Mouse (Mus musculus) kidney, embryonic 15.5 days (tissue): ENCODE results near the gene Kcnc1. TPM values are rescaled to one million over a fixed set of nuclear protein-coding genes. Genes with fewer than 3 reads are reported as not detected.

Source experiments
- ATAC-seq: fragments of 200-750 bp; cut with Nextera tagmentation; replicated peaks from 2 replicates; pipeline ENCODE4 v1.8.0; 2017; ENCODE audit warnings: moderate TSS enrichment; ENCODE audit not compliant: low FRiP score
- H3K27ac ChIP-seq: fragments of 300-500 bp; sonication (generic); 2 replicates; pipeline ENCODE4 v1.5.1; 2015; ENCODE audit warnings: mild to moderate bottlenecking, inconsistent platforms
- H3K27me3 ChIP-seq: fragments of 300-500 bp; sonication (generic); 2 replicates; pipeline ENCODE4 v1.6.1; 2015; ENCODE audit warnings: inconsistent platforms
- H3K36me3 ChIP-seq: fragments of 300-500 bp; sonication (generic); 2 replicates; pipeline ENCODE4 v1.6.1; 2015; ENCODE audit warnings: inconsistent platforms
- H3K4me1 ChIP-seq: fragments of 300-500 bp; sonication (generic); 2 replicates; pipeline ENCODE4 v1.6.1; 2015; ENCODE audit warnings: inconsistent platforms
- H3K4me2 ChIP-seq: fragments of 300-500 bp; sonication (generic); 2 replicates; pipeline ENCODE4 v1.6.1; 2015; ENCODE audit warnings: moderate library complexity, mild to moderate bottlenecking, inconsistent platforms
- H3K4me3 ChIP-seq: fragments of 300-500 bp; sonication (generic); replicated peaks from 2 replicates; pipeline ENCODE4 v1.5.1; 2015; ENCODE audit warnings: mild to moderate bottlenecking, inconsistent platforms
- H3K9ac ChIP-seq: fragments of 300-500 bp; sonication (generic); 2 replicates; pipeline ENCODE4 v1.6.1; 2015; ENCODE audit warnings: mild to moderate bottlenecking, inconsistent platforms
- H3K9me3 ChIP-seq: fragments of 300-500 bp; sonication (generic); replicated peaks from 2 replicates; pipeline ENCODE4 v1.6.1; 2016; ENCODE audit warnings: inconsistent platforms
- WGBS: fragments of 180-500 bp; shearing (Covaris S2); methylation state at CpG from one replicate; pipeline ENCODE4 v1.1.7; 2015; ENCODE audit warnings: mixed read lengths; 5-methylcytosine and 5-hydroxymethylcytosine counted together
- polyA plus RNA-seq: library from polyadenylated mRNA; unstranded; fragments of >200 nt; fragmentation: Nextera tagmentation; extraction: Ambion mirVana; gene quantifications from 2 replicates; pipeline ENCODE4 v1.2.1, GENCODE M21; 2015

The Kcnc1 gene
- polyA plus RNA-seq, 1 experiment from 2014 or later: 0.06 TPM

DNA sequence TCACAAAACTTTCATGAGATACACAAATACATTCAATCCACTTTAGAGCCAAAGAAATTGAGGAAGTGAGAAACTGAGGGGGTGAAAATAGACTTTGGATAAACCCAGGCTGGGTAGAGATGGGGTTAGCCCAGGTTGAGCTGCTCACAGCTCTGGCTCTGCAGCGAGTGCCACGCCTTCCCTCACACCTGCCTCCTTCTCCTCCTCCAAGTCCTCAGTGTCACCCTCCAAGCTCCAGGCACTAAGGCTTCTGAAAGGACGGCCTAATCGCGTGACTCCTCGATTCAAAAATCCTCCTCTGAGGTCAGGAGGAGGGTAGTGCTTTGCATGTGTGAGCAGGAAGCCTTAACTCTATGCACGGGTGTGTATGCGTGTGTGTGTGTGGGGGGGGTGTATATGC lies 66.8 kb downstream of the Kcnc1 start:
- H3K9ac ChIP-seq: no peak overlapping the region
- 85% methylated on average over 8 of the region's 8 CpGs for WGBS
- ATAC-seq: no peak
- H3K36me3 ChIP-seq: no peaks in the 10 kb centered on the region
- no peak overlapping the region for H3K27ac ChIP-seq
- H3K4me2 ChIP-seq: no peak overlapping the region
- H3K9me3 ChIP-seq: no peaks in the 10 kb centered on the region
- H3K4me1 ChIP-seq: no peaks in the 10 kb centered on the region
- no peaks in the 10 kb centered on the region for H3K27me3 ChIP-seq
- H3K4me3 ChIP-seq: no peak overlapping the region

DNA sequence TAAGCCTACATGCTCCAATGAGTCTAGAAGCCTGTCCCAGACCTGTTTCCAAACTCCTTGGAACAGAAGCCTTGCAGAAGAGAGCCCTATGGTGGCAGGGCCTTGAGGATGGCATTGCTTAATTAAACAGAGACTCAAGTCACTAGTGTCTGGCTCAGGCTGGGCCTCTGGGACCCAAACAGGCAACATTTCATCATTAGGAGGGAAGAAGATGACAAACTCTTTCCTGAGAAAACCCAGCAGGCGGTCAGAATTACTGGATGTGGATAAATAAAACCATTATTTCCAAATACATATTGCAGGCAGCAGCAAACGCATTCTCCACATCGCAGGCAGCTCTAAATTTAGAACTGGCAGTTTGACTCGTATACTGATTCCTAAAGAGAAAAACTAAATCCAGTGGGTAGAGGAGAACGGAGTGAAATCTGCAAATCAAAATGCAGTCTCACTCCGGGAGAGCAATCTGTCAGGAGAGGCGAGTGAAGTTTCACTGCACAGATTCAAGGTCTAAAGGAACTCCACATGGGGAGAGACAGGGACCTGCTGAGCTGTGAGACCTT lies 70.2 kb downstream of the Kcnc1 start:
- H3K4me3 ChIP-seq: no peak overlapping the region
- no peak overlapping the region for H3K4me2 ChIP-seq
- no peaks in the 10 kb centered on the region for H3K9me3 ChIP-seq
- H3K36me3 ChIP-seq: no peaks in the 10 kb centered on the region
- H3K9ac ChIP-seq: no peak overlapping the region
- no peaks in the 10 kb centered on the region for H3K4me1 ChIP-seq
- no peak overlapping the region for H3K27ac ChIP-seq
- ATAC-seq: no peak
- 71% methylated on average over 7 of the region's 7 CpGs for WGBS
- H3K27me3 ChIP-seq: no peaks in the 10 kb centered on the region

DNA sequence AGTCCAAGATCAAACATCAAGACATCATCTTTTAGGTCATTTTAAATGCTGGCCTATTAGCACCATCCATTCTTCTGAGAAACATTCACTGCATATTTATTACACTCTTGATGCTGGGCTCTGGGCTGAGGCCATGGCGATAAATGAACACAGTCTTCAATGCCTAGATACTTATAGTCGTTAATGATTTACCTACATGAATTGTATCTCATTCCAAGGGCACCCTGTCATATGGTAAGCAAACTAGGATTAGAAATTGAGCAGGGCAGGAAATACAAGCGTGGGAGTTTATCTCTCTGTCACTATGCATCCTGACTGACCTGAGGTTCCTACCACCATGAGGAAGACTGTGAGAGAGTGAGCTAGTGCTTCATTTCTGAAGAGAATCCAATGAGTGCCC lies 73.2 kb downstream of the Kcnc1 start:
- Histone ChIP-seq H3K4me3 (no peak overlapping the region), H3K27me3 (no peaks in the 10 kb centered on the region), H3K4me2 (no peak overlapping the region), H3K36me3 (no peaks in the 10 kb centered on the region), H3K9ac (no peak overlapping the region), H3K9me3 (no peaks in the 10 kb centered on the region), H3K4me1 (peaks cover 16% of the 10 kb centered on the region), H3K27ac (no peak overlapping the region)
- 79% methylated on average over 3 of the region's 3 CpGs for WGBS
- no peak for ATAC-seq

DNA sequence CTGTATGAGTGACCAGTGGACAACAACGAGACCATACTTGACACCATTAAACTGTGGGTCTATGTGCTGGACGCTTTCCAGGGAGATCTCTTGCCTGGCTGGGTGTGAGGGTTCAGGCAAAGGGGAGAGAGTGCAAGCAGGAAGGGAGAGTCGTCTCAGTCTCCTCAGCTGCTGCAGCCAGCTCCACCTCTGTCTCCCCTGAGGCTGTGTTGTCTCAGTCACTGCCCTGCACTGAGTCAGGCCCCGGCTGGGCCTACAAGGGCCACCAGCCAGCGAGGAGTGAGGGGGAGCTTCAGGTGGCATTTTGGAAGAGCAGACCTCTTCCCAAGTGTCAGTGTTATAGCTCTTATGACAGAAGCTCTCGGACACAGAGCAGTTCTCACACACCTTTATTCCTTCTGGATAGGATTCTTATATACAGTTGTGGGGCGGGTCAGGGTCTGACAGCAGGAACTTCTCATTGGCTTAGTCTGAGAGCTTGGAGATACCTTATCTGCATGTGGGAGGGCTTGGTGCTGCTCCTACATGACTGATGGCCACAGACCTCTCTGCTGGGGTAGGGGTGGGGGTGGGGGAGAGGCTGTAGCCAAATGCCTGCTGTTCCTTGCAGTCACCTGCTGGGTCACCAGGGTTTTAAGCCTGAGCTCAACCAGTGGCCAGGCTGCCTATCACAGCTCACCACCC lies 74.9 kb downstream of the Kcnc1 start:
- 57% methylated on average over 7 of the region's 7 CpGs for WGBS
- no peaks in the 10 kb centered on the region for H3K9me3 ChIP-seq
- H3K27ac ChIP-seq: no peak overlapping the region
- no peak overlapping the region for H3K9ac ChIP-seq
- ATAC-seq: no peak
- no peak overlapping the region for H3K4me3 ChIP-seq
- no peak overlapping the region for H3K4me2 ChIP-seq
- H3K4me1 ChIP-seq: peaks cover 18% of the 10 kb centered on the region
- no peaks in the 10 kb centered on the region for H3K27me3 ChIP-seq
- no peaks in the 10 kb centered on the region for H3K36me3 ChIP-seq

DNA sequence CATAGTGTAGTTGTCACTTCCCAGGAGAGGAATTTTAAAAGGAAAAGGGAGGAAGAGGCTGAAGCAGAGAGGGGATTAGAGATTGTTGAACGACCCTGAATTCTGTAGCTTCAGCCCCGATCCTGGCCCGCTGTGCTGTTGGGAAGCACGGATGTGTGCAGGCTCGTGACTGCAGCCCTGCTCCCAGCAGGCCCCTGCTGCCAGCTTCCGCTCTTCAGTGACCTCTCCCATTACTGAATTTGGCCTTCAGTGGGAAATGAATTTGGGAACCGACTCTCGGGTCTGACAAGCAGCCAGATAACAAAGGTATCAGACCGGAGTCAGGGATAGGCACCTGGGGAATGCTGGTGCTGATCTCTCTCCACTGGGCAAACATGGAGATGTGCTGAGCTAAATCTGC lies 76.8 kb downstream of the Kcnc1 start:
- Histone ChIP-seq H3K9me3 (no peaks in the 10 kb centered on the region), H3K4me1 (peaks cover 18% of the 10 kb centered on the region), H3K36me3 (no peaks in the 10 kb centered on the region), H3K4me2 (no peak overlapping the region), H3K27ac (no peak overlapping the region), H3K27me3 (no peaks in the 10 kb centered on the region), H3K4me3 (no peak overlapping the region), H3K9ac (no peak overlapping the region)
- no peak for ATAC-seq
- 38% methylated on average over 9 of the region's 9 CpGs for WGBS

DNA sequence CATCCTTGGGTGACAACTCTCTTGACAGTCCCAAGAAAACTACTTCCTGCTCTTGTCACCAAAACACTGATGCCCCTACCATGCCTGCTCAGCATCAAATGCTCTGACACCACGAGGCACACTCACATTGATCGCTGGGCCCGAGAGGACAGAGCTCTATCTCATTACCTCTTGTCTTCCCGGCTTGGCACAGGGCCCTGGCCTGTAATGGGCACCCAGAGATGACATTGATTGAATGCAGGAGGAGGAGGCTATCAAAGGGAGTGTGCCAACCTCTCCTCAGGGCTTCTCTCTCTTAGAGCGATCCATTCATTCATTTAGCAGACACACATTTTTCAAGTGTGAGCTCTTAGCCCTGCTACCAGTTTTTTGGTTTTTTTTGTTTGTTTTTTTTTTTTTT lies 79.2 kb downstream of the Kcnc1 start:
- Histone ChIP-seq H3K9ac (no peak overlapping the region), H3K27me3 (no peaks in the 10 kb centered on the region), H3K4me3 (no peak overlapping the region), H3K27ac (no peak overlapping the region), H3K36me3 (no peaks in the 10 kb centered on the region), H3K4me1 (peaks cover 18% of the 10 kb centered on the region), H3K9me3 (no peaks in the 10 kb centered on the region), H3K4me2 (no peak overlapping the region)
- WGBS: 78% methylated on average over 5 of the region's 5 CpGs
- no peak for ATAC-seq

DNA sequence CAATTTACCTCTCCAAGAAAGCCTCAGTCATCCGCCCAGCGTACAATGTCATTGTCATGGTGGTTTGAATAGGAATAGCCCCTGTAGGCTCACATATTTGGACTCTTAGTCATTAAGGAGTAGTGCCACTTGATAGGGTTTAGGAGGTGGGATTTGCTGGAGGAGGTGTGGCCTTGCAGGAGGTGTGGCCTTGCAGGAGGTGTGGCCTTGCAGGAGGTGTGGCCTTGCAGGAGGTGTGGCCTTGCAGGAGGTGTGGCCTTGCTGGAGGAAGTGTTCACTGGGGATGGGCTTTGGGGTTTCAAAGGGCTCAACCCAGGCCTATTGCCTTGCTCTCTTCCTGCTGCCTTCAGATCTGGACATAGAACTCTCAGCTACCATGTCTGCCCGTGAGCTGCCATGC lies 81.2 kb downstream of the Kcnc1 start:
- Histone ChIP-seq H3K4me1 (peaks cover 22% of the 10 kb centered on the region), H3K9me3 (no peaks in the 10 kb centered on the region), H3K36me3 (no peaks in the 10 kb centered on the region), H3K4me3 (no peak overlapping the region), H3K9ac (no peak overlapping the region), H3K4me2 (no peak overlapping the region), H3K27me3 (no peaks in the 10 kb centered on the region), H3K27ac (no peak overlapping the region)
- no peak for ATAC-seq
- 94% methylated on average over 3 of the region's 3 CpGs for WGBS

DNA sequence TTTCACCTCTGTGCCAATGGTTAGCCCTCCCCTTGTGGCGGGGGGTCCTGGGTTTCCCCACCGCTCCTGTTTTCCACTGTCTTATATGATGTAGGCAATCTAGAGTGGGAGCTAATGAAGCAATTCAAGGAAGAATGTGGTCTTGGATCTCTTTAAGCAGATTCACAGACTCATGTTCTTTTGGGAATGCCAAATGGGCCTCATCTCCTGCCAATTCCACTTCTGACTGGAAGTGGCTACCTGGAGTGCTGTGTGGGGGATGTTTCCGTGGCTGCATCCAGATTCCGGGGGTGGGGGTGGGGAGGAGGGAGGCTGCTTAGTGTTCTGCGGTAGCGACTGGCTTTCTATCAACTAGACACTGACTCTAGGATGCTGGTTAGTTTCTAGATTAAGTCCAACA lies 83.5 kb downstream of the Kcnc1 start:
- Histone ChIP-seq H3K27ac (no peak overlapping the region), H3K9ac (no peak overlapping the region), H3K4me1 (peaks cover 15% of the 10 kb centered on the region; the same call in 1 of the 2 replicates), H3K36me3 (no peaks in the 10 kb centered on the region), H3K4me2 (no peak overlapping the region), H3K4me3 (no peak overlapping the region), H3K9me3 (no peaks in the 10 kb centered on the region), H3K27me3 (no peaks in the 10 kb centered on the region)
- 61% methylated on average over 6 of the region's 6 CpGs for WGBS
- ATAC-seq: no peak

DNA sequence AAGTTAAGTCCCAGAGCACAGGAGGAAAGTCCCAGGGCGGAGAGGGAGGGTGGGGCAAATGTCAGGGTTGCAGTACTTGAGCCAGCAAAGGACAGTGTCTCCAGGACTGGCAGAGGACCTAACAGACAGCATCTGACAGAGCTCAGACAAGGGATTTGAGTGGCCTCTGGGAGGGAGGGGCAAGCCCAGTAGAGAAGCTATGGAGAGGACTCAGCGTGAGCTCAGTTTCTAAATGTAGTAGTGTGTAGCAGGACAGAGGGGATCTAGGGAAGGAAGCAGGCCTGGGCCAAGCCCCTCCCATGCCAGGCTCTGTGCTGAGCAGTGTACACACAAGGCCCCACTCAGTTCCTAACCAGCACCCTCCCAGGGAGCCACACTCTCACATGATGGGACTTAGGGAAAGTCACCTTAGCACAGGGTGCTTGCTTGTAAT lies 85.8 kb downstream of the Kcnc1 start:
- H3K9ac ChIP-seq: no peak overlapping the region
- ATAC-seq: no peak
- no peak overlapping the region for H3K4me2 ChIP-seq
- no peak overlapping the region for H3K27ac ChIP-seq
- H3K4me3 ChIP-seq: no peak overlapping the region
- WGBS: 70% methylated on average over 2 of the region's 2 CpGs
- H3K36me3 ChIP-seq: no peaks in the 10 kb centered on the region
- no peaks in the 10 kb centered on the region for H3K9me3 ChIP-seq
- peaks cover 15% of the 10 kb centered on the region; the same call in 1 of the 2 replicates for H3K4me1 ChIP-seq
- no peaks in the 10 kb centered on the region for H3K27me3 ChIP-seq

DNA sequence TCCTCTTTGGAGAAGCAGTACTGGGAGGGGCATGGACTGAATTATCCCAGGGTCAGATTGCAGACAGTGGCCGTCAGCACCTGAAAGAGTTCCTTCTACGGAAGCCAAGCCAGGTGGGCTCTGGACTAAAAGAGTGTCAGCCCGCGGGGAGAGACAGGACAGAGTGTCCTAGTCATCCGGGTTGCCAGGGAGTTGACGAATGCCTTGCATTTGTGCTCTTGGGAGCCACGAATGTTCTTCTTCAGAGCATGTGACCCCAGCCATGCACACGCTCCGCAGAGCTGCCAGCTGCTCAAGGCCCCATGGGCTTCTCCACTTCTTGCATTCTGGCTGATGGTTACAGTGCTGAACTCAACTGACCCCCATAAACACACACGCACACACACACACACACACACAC lies 86.8 kb downstream of the Kcnc1 start:
- 54% methylated on average over 10 of the region's 10 CpGs for WGBS
- Histone ChIP-seq H3K27me3 (no peaks in the 10 kb centered on the region), H3K9ac (no peak overlapping the region), H3K36me3 (no peaks in the 10 kb centered on the region), H3K27ac (no peak overlapping the region), H3K4me1 (peaks cover 15% of the 10 kb centered on the region; the same call in 1 of the 2 replicates), H3K4me3 (no peak overlapping the region), H3K4me2 (no peak overlapping the region), H3K9me3 (no peaks in the 10 kb centered on the region)
- ATAC-seq: no peak

DNA sequence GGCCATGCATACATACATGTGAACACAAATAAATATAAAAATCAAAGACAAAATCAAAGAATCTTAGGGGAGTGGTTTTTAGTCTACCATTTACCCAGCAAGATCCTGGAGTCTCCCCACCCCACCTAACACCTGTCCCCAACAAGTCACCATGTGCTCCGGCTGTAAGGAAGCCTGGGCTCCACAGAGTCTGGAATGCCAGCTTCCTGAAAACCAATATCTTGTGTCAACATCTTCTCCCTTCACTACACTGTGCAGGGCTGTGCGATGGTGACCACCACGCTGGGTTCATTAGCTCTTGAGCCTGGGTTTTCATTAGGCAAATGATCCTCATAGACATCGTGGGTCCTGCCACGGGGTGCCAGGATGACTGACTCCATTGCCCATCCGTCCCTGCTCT lies 87.9 kb downstream of the Kcnc1 start:
- 52% methylated on average over 6 of the region's 6 CpGs for WGBS
- Histone ChIP-seq H3K4me3 (no peak overlapping the region), H3K36me3 (no peaks in the 10 kb centered on the region), H3K9ac (no peak overlapping the region), H3K4me1 (peaks cover 15% of the 10 kb centered on the region; the same call in 1 of the 2 replicates), H3K27me3 (no peaks in the 10 kb centered on the region), H3K27ac (no peak overlapping the region), H3K4me2 (no peak overlapping the region), H3K9me3 (no peaks in the 10 kb centered on the region)
- ATAC-seq: peak; percentile 61

DNA sequence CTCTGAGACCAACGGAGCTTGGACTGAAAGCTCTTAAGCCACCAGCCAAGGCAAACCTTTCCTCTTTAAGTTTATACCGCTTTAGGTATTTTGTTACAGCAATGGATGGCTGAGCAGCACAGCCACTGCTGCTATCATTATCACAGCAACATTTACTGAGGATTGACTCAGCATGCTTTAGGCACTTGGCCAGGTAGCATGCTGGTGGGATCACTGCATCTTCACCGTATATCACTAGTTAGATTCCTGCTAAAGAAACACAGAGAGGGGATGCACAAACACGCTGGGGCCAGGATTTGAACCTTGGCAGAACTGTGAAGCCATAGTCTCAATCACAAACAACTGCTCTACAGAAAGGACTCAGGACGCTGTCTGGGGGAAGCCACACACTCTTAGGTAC lies 90.5 kb downstream of the Kcnc1 start:
- 74% methylated on average over 5 of the region's 5 CpGs for WGBS

DNA sequence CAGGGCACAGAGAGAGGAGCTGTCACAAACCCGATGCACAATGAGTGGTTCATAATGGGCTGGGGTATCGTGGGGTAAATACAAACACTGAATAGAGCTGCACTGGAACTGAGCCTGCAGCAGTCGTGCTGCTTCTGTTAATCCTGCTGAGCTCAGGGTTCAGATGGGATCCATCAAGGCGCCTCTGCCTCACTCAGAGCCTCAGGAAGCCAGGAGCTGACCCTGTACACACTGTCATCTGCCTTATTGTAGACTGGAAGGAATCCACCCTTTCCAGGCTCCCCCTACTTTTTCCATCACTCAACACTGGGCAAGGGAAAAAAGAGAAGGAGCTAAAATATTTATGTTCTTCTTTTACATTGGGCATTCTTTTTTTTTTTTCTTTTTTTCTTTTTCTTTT lies 91.1 kb downstream of the Kcnc1 start:
- 54% methylated on average over 4 of the region's 4 CpGs for WGBS
- no peak for ATAC-seq
- no peak overlapping the region for H3K4me2 ChIP-seq
- no peak overlapping the region for H3K4me3 ChIP-seq
- no peaks in the 10 kb centered on the region for H3K36me3 ChIP-seq
- H3K4me1 ChIP-seq: peaks cover 16% of the 10 kb centered on the region
- no peaks in the 10 kb centered on the region for H3K9me3 ChIP-seq
- no peaks in the 10 kb centered on the region for H3K27me3 ChIP-seq
- H3K9ac ChIP-seq: no peak overlapping the region
- H3K27ac ChIP-seq: no peak overlapping the region

More for the DNA sequence above, 90.5 kb downstream of the Kcnc1 start:
- Histone ChIP-seq H3K36me3 (no peaks in the 10 kb centered on the region), H3K9me3 (no peaks in the 10 kb centered on the region), H3K27me3 (no peaks in the 10 kb centered on the region), H3K4me1 (peaks cover 15% of the 10 kb centered on the region; the same call in 1 of the 2 replicates), H3K4me3 (no peak overlapping the region), H3K4me2 (no peak overlapping the region), H3K27ac (no peak overlapping the region), H3K9ac (no peak overlapping the region)
- no peak for ATAC-seq
